Mouse (Mus musculus): ENCODE data around the gene Cdc42ep3.

The Cdc42ep3 gene

GRCm38 (mm10) chr17:79345001-79345709 lies 9.7 kb downstream of the Cdc42ep3 start:
- no peak for DNase-seq (ENCODE audit: low spot score)

- DNase-seq (ENCODE audit: low spot score) = no peak
Measured at GRCm38 (mm10) chr17:79343334-79343946, 11.5 kb downstream of the Cdc42ep3 start.

GRCm38 (mm10) chr17:79342639-79343333 lies 12.1 kb downstream of the Cdc42ep3 start:
- no peak for DNase-seq (ENCODE audit: low spot score)

- DNase-seq (ENCODE audit: low spot score) = no peak
Measured at GRCm38 (mm10) chr17:79341946-79342470, 12.9 kb downstream of the Cdc42ep3 start.

GRCm38 (mm10) chr17:79337494-79337893 lies 17.4 kb downstream of the Cdc42ep3 start:
- DNase-seq (ENCODE audit: low spot score) = no peak

GRCm38 (mm10) chr17:79334701-79335100 lies 20.2 kb downstream of the Cdc42ep3 start:
- no peak for DNase-seq (ENCODE audit: low spot score)

GRCm38 (mm10) chr17:79333650-79334049 lies 21.2 kb downstream of the Cdc42ep3 start:
- DNase-seq (ENCODE audit: low spot score) = no peak

- DNase-seq (ENCODE audit: low spot score) = no peak
Measured at GRCm38 (mm10) chr17:79332864-79333263, 22.0 kb downstream of the Cdc42ep3 start.

GRCm38 (mm10) chr17:79330397-79330796 lies 24.5 kb downstream of the Cdc42ep3 start:
- no peak for DNase-seq (ENCODE audit: low spot score)

GRCm38 (mm10) chr17:79326868-79327376 lies 28.0 kb downstream of the Cdc42ep3 start:
- no peak for DNase-seq (ENCODE audit: low spot score)

GRCm38 (mm10) chr17:79317085-79317751 lies 37.7 kb downstream of the Cdc42ep3 start:
- DNase-seq (ENCODE audit: low spot score) = no peak

- no peak for DNase-seq (ENCODE audit: low spot score)
Measured at GRCm38 (mm10) chr17:79315415-79316094, 39.3 kb downstream of the Cdc42ep3 start.

GRCm38 (mm10) chr17:79310465-79310864 lies 44.4 kb downstream of the Cdc42ep3 start:
- no peak for DNase-seq (ENCODE audit: low spot score)

GRCm38 (mm10) chr17:79309506-79309905 lies 45.4 kb downstream of the Cdc42ep3 start:
- DNase-seq (ENCODE audit: low spot score) = no peak

- DNase-seq (ENCODE audit: low spot score) = no peak
Measured at GRCm38 (mm10) chr17:79305644-79306043, 49.2 kb downstream of the Cdc42ep3 start.

GRCm38 (mm10) chr17:79303744-79304497 lies 51.0 kb downstream of the Cdc42ep3 start:
- no peak for DNase-seq (ENCODE audit: low spot score)

- no peak for DNase-seq (ENCODE audit: low spot score)
Measured at GRCm38 (mm10) chr17:79303238-79303637, 51.7 kb downstream of the Cdc42ep3 start.

- no peak for DNase-seq (ENCODE audit: low spot score)
Measured at GRCm38 (mm10) chr17:79299925-79300324, 55.0 kb downstream of the Cdc42ep3 start.

- DNase-seq (ENCODE audit: low spot score) = no peak
Measured at GRCm38 (mm10) chr17:79298968-79299367, 55.9 kb downstream of the Cdc42ep3 start.

GRCm38 (mm10) chr17:79295926-79296325 lies 59.0 kb downstream of the Cdc42ep3 start:
- DNase-seq (ENCODE audit: low spot score) = no peak

- DNase-seq (ENCODE audit: low spot score) = no peak
Measured at GRCm38 (mm10) chr17:79291672-79292071, 63.2 kb downstream of the Cdc42ep3 start.

Measured in embryo, embryonic 10 days (tissue).